Mouse (Mus musculus) myocyte (in vitro differentiated cells): ENCODE results near the gene Dnaaf1.

Experiments
- CEBPB ChIP-seq: IDR thresholded peaks from 2 replicates; pipeline ENCODE4 v1.6.1; 2011; ENCODE audit warnings: mild to moderate bottlenecking, moderate library complexity; ENCODE audit not compliant: poor library complexity, insufficient read depth, severe bottlenecking
- E2F4 ChIP-seq: IDR thresholded peaks from one replicate; pipeline ENCODE4 v1.6.1; 2011; ENCODE audit warnings: mild to moderate bottlenecking, control low read depth, moderate library complexity; ENCODE audit not compliant: insufficient read depth
- MAX ChIP-seq: IDR thresholded peaks from one replicate; pipeline ENCODE4 v1.6.1; 2011; ENCODE audit warnings: low read depth, mild to moderate bottlenecking, control low read depth
- MYOD1 ChIP-seq, 3 experiments: IDR thresholded peaks; one replicate each; pipeline ENCODE4 v1.6.1; 2011; ENCODE audit warnings: control low read depth in 2 of 3, low read depth in 2 of 3, mild to moderate bottlenecking in 2 of 3, moderate library complexity in 1 of 3; ENCODE audit not compliant: insufficient read length in 2 of 3, control insufficient read depth in 1 of 3
- MYOG ChIP-seq, 3 experiments: IDR thresholded peaks; one replicate each; pipeline ENCODE4 v1.6.1; 2011; ENCODE audit warnings: control low read depth in 2 of 3, low read depth in 2 of 3, mild to moderate bottlenecking in 2 of 3; ENCODE audit not compliant: insufficient read length in 2 of 3, control insufficient read depth in 1 of 3, insufficient read depth in 1 of 3
- POLR2A ChIP-seq: IDR thresholded peaks from one replicate; pipeline ENCODE4 v1.6.1; 2011; ENCODE audit warnings: low read depth, mild to moderate bottlenecking, control low read depth, moderate library complexity; ENCODE audit not compliant: insufficient read length
- REST ChIP-seq: IDR thresholded peaks from one replicate; pipeline ENCODE4 v1.6.1; 2011; ENCODE audit warnings: mild to moderate bottlenecking, control low read depth, moderate library complexity; ENCODE audit not compliant: insufficient read depth, insufficient read length
- SRF ChIP-seq: IDR thresholded peaks from one replicate; pipeline ENCODE4 v1.6.1; 2011; ENCODE audit warnings: low read depth; ENCODE audit not compliant: control insufficient read depth, insufficient read length
- TCF12 ChIP-seq: IDR thresholded peaks from one replicate; pipeline ENCODE4 v1.6.1; 2011; ENCODE audit warnings: mild to moderate bottlenecking, control low read depth; ENCODE audit not compliant: poor library complexity, insufficient read depth, severe bottlenecking
- USF1 ChIP-seq: IDR thresholded peaks from one replicate; pipeline ENCODE4 v1.6.1; 2011; ENCODE audit warnings: low read depth, mild to moderate bottlenecking, control low read depth, moderate library complexity

DNA sequence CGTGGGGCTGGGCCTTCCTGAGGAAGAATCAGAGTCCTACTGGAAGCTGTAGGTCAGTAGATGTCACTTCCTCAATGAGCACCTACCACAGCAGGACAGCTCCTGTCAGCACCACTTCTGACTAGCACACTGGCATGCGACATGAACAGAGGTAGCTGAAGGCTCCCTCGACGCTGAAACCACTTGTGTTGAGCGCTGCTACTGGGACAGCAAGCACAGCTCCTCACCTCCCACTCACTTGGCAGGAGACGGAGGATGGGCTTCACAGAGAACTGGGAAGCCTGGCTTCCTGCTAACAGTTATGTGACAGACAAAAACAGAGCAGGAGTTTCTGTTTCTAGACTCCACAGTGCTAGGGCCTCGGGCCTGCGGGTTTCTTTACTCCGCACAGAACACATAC, 43.1 kb upstream of the Dnaaf1 start:
- TF ChIP-seq POLR2A, result no peak
- no peak for TF ChIP-seq REST
- no peak for TF ChIP-seq USF1
- TF ChIP-seq TCF12, result no peak
- TF ChIP-seq E2F4, result no peak
- TF ChIP-seq MYOD1 (IDR thresholded peaks at IDR 0.05; ENCODE audit: control insufficient read depth in 1 of 3, insufficient read length in 2 of 3, low read depth in 2 of 3), result no peak
- no peak for TF ChIP-seq MAX
- no peak for TF ChIP-seq CEBPB
- no peak for TF ChIP-seq MYOG (IDR thresholded peaks at IDR 0.05; ENCODE audit: control insufficient read depth in 1 of 3, insufficient read depth in 1 of 3, insufficient read length in 2 of 3, low read depth in 2 of 3)
- no peak for TF ChIP-seq SRF
